Mouse (Mus musculus) liver, adult 2 months (tissue): ENCODE data around the gene Lmbr1l.

Source experiments
- CTCF ChIP-seq: fragments of 200-500 bp; IDR thresholded peaks from 2 replicates; pipeline ENCODE4 v1.5.1; 2011; ENCODE audit warnings: low read depth, low read length, control low read depth
- POLR2A ChIP-seq: fragments of 200-500 bp; IDR thresholded peaks from 2 replicates; pipeline ENCODE4 v1.6.1; 2011; ENCODE audit warnings: low read length, control low read depth; ENCODE audit not compliant: insufficient read depth; ENCODE audit errors: extremely low read depth

DNA sequence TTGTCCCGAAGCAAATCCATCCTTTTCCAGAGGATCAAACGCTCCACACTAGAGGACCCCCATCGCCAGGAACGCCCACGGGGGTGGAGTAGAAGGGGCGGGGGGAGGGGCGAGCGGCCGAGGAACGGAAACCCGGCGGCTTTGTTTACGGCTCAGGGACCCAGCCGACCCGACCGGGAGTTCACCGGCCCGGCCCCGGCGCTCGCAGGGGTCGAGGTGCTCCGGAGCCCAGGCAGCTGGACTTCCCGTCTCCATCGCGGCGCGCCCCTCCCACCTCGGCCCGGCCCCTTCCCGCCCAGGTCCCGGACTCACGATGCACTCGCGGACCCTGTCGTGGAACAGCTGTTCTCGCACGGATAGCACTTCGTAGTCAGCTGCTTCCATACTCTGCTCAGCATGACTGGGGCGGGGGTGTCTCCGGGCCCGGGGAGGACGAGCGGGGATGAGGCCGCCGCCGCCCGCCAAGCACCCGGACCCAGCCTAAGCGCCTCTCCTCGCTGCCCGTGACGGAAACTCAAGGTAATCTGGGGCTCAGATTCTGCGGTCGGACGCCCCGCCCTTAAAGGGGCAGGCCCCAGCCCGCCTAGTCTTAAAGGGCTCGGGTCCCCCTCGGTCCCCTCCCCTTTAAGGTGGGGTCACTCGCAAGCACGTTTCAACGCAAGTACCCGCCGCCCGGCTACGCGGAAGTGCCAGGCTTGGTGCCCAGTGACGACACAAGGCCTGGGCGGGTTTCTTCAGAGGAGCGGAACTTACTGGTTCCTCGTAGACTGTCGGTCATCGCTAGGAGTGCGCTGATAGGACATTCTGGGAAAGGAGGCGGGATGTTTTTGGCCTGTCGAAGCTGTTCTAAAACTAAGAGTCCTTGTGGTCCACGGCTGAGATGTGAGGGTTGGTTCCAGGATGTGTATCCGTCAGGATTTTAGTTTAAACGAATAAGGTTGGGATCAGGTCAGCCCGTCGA is at the start of gene Lmbr1l:
- TF ChIP-seq CTCF (no peak), POLR2A (peak; percentile 88; the same call in 1 of the 2 replicates)
